Comparison of ENCODE assay signal across 31 mouse cellular contexts in the genomic region with DNA sequence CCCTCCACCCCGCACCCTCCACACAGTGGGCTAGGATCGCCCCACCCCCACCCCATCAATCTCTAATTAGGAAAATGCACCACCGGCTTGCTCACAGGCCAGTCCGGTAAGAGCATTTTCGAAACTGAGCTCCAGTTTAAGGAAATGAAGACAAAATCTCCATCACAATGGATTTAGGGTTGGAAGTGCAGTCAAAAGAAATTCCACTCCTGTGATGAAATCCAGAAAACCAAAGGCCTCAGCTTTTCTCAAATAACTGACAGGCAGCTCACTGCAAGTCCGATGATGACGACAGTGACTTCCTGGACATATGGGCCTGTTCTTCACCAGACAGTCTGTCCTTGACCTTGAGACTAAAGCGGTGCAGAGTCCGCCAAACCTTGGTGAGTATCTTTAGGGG. TPM values are rescaled to one million over a fixed set of nuclear protein-coding genes. Genes with fewer than 3 reads are reported as not detected.
DNase-seq lines count a peak whose midpoint lies in the region; ATAC-seq and TF ChIP-seq lines count a peak whose summit lies in the region.
"Had no signal": no experiment of that assay in that cellular context is flagged by ENCODE, and none has a peak within 500 bp of the region (broad histone marks: within the 10 kb centered on the region; RNA-seq: fewer than 3 reads in every experiment).

No protein-coding gene starts in this region.

- DNase-seq in heart, embryonic 10.5 days (ENCODE audit: low spot score): no peak
- no peak for DNase-seq in heart, adult 11 months
- no peak for DNase-seq in layer of hippocampus, postnatal 25 days (ENCODE audit: extremely low spot score in 1 of 2, low spot score in 1 of 2)
- DNase-seq: adrenal gland, adult 2 months; adrenal gland, postnatal 36 days; cerebellum, adult 8-10 months; cerebellum, postnatal 25 days; kidney, adult 8-10 months; lung, embryonic 14.5 days; lung, postnatal 14 days; right cerebral cortex, postnatal 14 days; thymus, adult 18-20 months; thymus, postnatal 36 days had no signal

- H3K9me3 ChIP-seq in heart, embryonic 10.5 days: no peaks in the 10 kb centered on the region
- no peaks in the 10 kb centered on the region for H3K9me3 ChIP-seq in ES-Bruce4 (replicated peaks; ENCODE audit: control insufficient read depth, insufficient read depth, low read length, poor library complexity, severe bottlenecking)
- H3K9me3 ChIP-seq in intestine, postnatal 0 days (ENCODE audit: control insufficient read depth): no peaks in the 10 kb centered on the region
- H3K9me3 ChIP-seq: forebrain, embryonic 10.5 days; forebrain, embryonic 15.5 days; heart, embryonic 15.5 days; intestine, embryonic 15.5 days; limb, embryonic 12.5 days; liver, embryonic 15.5 days; midbrain, embryonic 12.5 days; neural tube, embryonic 13.5 days; stomach, embryonic 15.5 days had no signal

- TF ChIP-seq EP300 in ES-Bruce4 (IDR thresholded peaks at IDR 0.05; ENCODE audit: insufficient read depth, low read depth, low read length): no peak; the same call in none of the 2 replicates

- 0 out of 2 replicates have a peak overlapping the region, but pooled peaks have one; percentile 29 for H3K27ac ChIP-seq in heart, embryonic 10.5 days
- H3K27ac ChIP-seq in ES-Bruce4 (ENCODE audit: insufficient read depth, low read length): peak overlapping the region; percentile 86
- H3K27ac ChIP-seq in bone marrow, adult 2 months (ENCODE audit: control insufficient read depth, insufficient read depth, low read depth, low read length, poor library complexity): peak overlapping the region; percentile 88; the same call in 1 of the 2 replicates
- no peak overlapping the region for H3K27ac ChIP-seq in intestine, postnatal 0 days (ENCODE audit: low read depth, low read length)
- H3K27ac ChIP-seq: forebrain, embryonic 15.5 days; heart, embryonic 15.5 days; hindbrain, postnatal 0 days; intestine, embryonic 15.5 days; kidney, postnatal 0 days; limb, embryonic 12.5 days; liver, embryonic 15.5 days; midbrain, embryonic 12.5 days; neural tube, embryonic 13.5 days; stomach, embryonic 15.5 days had no signal

- H3K9ac ChIP-seq in ES-Bruce4 (ENCODE audit: low read depth, poor library complexity, severe bottlenecking): peak overlapping the region; percentile 36
- no peak overlapping the region for H3K9ac ChIP-seq in intestine, postnatal 0 days (ENCODE audit: low read depth, low read length)
- H3K9ac ChIP-seq: forebrain, embryonic 15.5 days; heart, embryonic 15.5 days; intestine, embryonic 15.5 days; limb, embryonic 12.5 days; liver, embryonic 15.5 days; lung, embryonic 14.5 days; midbrain, embryonic 12.5 days; neural tube, embryonic 13.5 days; stomach, embryonic 15.5 days had no signal

- no peak for TF ChIP-seq CTCF in ES-Bruce4 (IDR thresholded peaks at IDR 0.05; ENCODE audit: low read depth, low read length)
- no peak for TF ChIP-seq CTCF in bone marrow, adult 2 months (IDR thresholded peaks at IDR 0.05; ENCODE audit: control insufficient read depth, insufficient read depth, low read length)
- no peak for TF ChIP-seq CTCF in intestine, postnatal 0 days (IDR thresholded peaks at IDR 0.05; ENCODE audit: low read depth)

- no peak overlapping the region for H3K4me2 ChIP-seq in intestine, postnatal 0 days (replicated peaks; ENCODE audit: low read depth)
- H3K4me2 ChIP-seq: forebrain, embryonic 15.5 days; heart, embryonic 15.5 days; intestine, embryonic 15.5 days; limb, embryonic 12.5 days; liver, embryonic 15.5 days; lung, embryonic 14.5 days; midbrain, embryonic 12.5 days; neural tube, embryonic 13.5 days; stomach, embryonic 15.5 days had no signal

- H3K36me3 ChIP-seq in heart, embryonic 10.5 days: no peaks in the 10 kb centered on the region
- H3K36me3 ChIP-seq in ES-Bruce4 (ENCODE audit: control insufficient read depth, insufficient read depth, low read length, poor library complexity, severe bottlenecking): no peaks in the 10 kb centered on the region
- no peaks in the 10 kb centered on the region for H3K36me3 ChIP-seq in intestine, postnatal 0 days (ENCODE audit: control insufficient read depth, insufficient read depth)
- H3K36me3 ChIP-seq: forebrain, embryonic 10.5 days; forebrain, embryonic 15.5 days; heart, embryonic 15.5 days; intestine, embryonic 15.5 days; limb, embryonic 12.5 days; liver, embryonic 15.5 days; midbrain, embryonic 12.5 days; neural tube, embryonic 13.5 days; stomach, embryonic 15.5 days had no signal

- no peak for TF ChIP-seq POLR2A in ES-Bruce4 (IDR thresholded peaks at IDR 0.05; ENCODE audit: insufficient read depth, low read length)
- no peak for TF ChIP-seq POLR2A in bone marrow, adult 2 months (IDR thresholded peaks at IDR 0.05; ENCODE audit: borderline replicate concordance, control insufficient read depth, low read depth, low read length)

- no peak overlapping the region for H3K4me3 ChIP-seq in heart, embryonic 10.5 days
- peak overlapping the region; percentile 15; the same call in 1 of the 2 replicates for H3K4me3 ChIP-seq in ES-Bruce4 (ENCODE audit: low read depth, low read length)
- no peak overlapping the region for H3K4me3 ChIP-seq in bone marrow, adult 2 months (replicated peaks; ENCODE audit: control insufficient read depth, low read depth, low read length)
- H3K4me3 ChIP-seq in intestine, postnatal 0 days (ENCODE audit: low read depth, low read length): no peak overlapping the region
- H3K4me3 ChIP-seq: forebrain, embryonic 10.5 days; forebrain, embryonic 15.5 days; heart, embryonic 15.5 days; intestine, embryonic 15.5 days; limb, embryonic 12.5 days; liver, embryonic 15.5 days; midbrain, embryonic 12.5 days; myocyte; neural tube, embryonic 13.5 days; stomach, embryonic 15.5 days had no signal

- no peak for ATAC-seq in erythroid progenitor cell, adult 5-6 weeks (replicated peaks; ENCODE audit: low FRiP score, poor library complexity, severe bottlenecking)
- no peak for ATAC-seq in intestine, postnatal 0 days
- ATAC-seq: activated CD4-positive, CD25-positive, alpha-beta regulatory T cell, adult 4 months; CD4-positive, CD25-positive, alpha-beta regulatory T cell, adult 4 months; forebrain, embryonic 15.5 days; hindbrain, postnatal 0 days had no signal

- WGBS in heart, embryonic 10.5 days: 74% methylated on average over 9 of the region's 9 CpGs
- WGBS in bone marrow, adult 2 months: 59% methylated on average over 9 of the region's 9 CpGs
- 77% methylated on average over 9 of the region's 9 CpGs for WGBS in intestine, postnatal 0 days

- H3K4me1 ChIP-seq in heart, embryonic 10.5 days: peaks cover 43% of the 10 kb centered on the region
- peaks cover 14% of the 10 kb centered on the region for H3K4me1 ChIP-seq in ES-Bruce4 (ENCODE audit: control insufficient read depth, insufficient read depth, low read length)
- peaks cover 11% of the 10 kb centered on the region for H3K4me1 ChIP-seq in bone marrow, adult 2 months (ENCODE audit: control insufficient read depth, insufficient read depth, low read length)
- no peaks in the 10 kb centered on the region; the same call in 1 of the 2 replicates for H3K4me1 ChIP-seq in intestine, postnatal 0 days (replicated peaks; ENCODE audit: control insufficient read depth, insufficient read depth, low read length)

- peaks cover 19% of the 10 kb centered on the region for H3K27me3 ChIP-seq in heart, embryonic 10.5 days (ENCODE audit: insufficient read depth, poor library complexity, severe bottlenecking)
- no peaks in the 10 kb centered on the region for H3K27me3 ChIP-seq in ES-Bruce4 (ENCODE audit: control insufficient read depth, insufficient read depth, low read length, poor library complexity, severe bottlenecking)
- H3K27me3 ChIP-seq in intestine, postnatal 0 days (replicated peaks; ENCODE audit: control insufficient read depth, insufficient read depth, low read length): no peaks in the 10 kb centered on the region
- H3K27me3 ChIP-seq: forebrain, embryonic 15.5 days; heart, embryonic 15.5 days; intestine, embryonic 15.5 days; limb, embryonic 12.5 days; liver, embryonic 15.5 days; midbrain, embryonic 12.5 days; neural tube, embryonic 13.5 days; stomach, embryonic 15.5 days had no signal

RNA-seq across cellular contexts. Expression of a gene that starts 36.2 kb away (rescaled TPM):
- polyA plus RNA-seq in heart, embryonic 10.5 days (2016; fragmentation: Nextera tagmentation; extraction: Ambion mirVana): 20.9 and 22.0 TPM in 2 replicates
- polyA plus RNA-seq in ES-Bruce4 (2011; ENCODE audit: insufficient read depth, insufficient read length, low read depth, missing spikeins): 45.1 and 48.4 TPM in 2 replicates
- polyA plus RNA-seq in bone marrow, adult 2 months (2011; ENCODE audit: insufficient read depth, insufficient read length, low replicate concordance, missing spikeins): 24.1 and 42.9 TPM in 2 replicates
- 10 to 100 TPM; 11.7 to 14.6 TPM for total RNA-seq in layer of hippocampus, postnatal 25 days (2021)
- 7.6 and 9.2 TPM in 2 replicates for total RNA-seq in erythroid progenitor cell, adult 5-6 weeks (2015; ENCODE audit: low replicate concordance)
- total RNA-seq in erythroid progenitor cell, adult 5-6 weeks (2017; ENCODE audit: low replicate concordance): 2.2 and 5.9 TPM in 2 replicates
- 2.9 and 3.8 TPM in 2 replicates for polyA plus RNA-seq in intestine, postnatal 0 days (2015; fragmentation: Nextera tagmentation; extraction: Ambion mirVana)
